Mouse (Mus musculus) forebrain, embryonic 16.5 days (tissue): ENCODE results near the gene Rhbdd2. TPM values are rescaled to one million over a fixed set of nuclear protein-coding genes. Genes with fewer than 3 reads are reported as not detected.
"Not testable (repeated sequence)": the region's sequence is repeated elsewhere in the genome, so short reads cannot be mapped to it uniquely, and the experiment has no call there.

Experiments
- ATAC-seq: fragments of 200-750 bp; cut with Nextera tagmentation; 2 replicates; pipeline ENCODE4 v1.8.0; 2017; ENCODE audit warnings: mild to moderate bottlenecking, moderate library complexity
- H3K27ac ChIP-seq: fragments of 300-500 bp; sonication (generic); 2 replicates; pipeline ENCODE4 v1.5.1; 2014; ENCODE audit warnings: low read length, control low read depth
- H3K27me3 ChIP-seq: fragments of 300-500 bp; sonication (generic); replicated peaks from 2 replicates; pipeline ENCODE4 v1.6.1; 2014; ENCODE audit warnings: low read length; ENCODE audit not compliant: control insufficient read depth, insufficient read depth
- H3K36me3 ChIP-seq: fragments of 300-500 bp; sonication (generic); 2 replicates; pipeline ENCODE4 v1.6.1; 2014; ENCODE audit not compliant: control insufficient read depth, insufficient read depth
- H3K4me1 ChIP-seq: fragments of 300-500 bp; sonication (generic); replicated peaks from 2 replicates; pipeline ENCODE4 v1.6.1; 2014; ENCODE audit warnings: low read length; ENCODE audit not compliant: control insufficient read depth, insufficient read depth
- H3K4me2 ChIP-seq: fragments of 300-500 bp; sonication (generic); 2 replicates; pipeline ENCODE4 v1.6.1; 2014; ENCODE audit warnings: mild to moderate bottlenecking, low read length, control low read depth
- H3K4me3 ChIP-seq: fragments of 300-500 bp; sonication (generic); replicated peaks from 2 replicates; pipeline ENCODE4 v1.5.1; 2014; ENCODE audit warnings: mild to moderate bottlenecking, low read length, control low read depth
- H3K9ac ChIP-seq: fragments of 300-500 bp; sonication (generic); replicated peaks from 2 replicates; pipeline ENCODE4 v1.6.1; 2014; ENCODE audit warnings: low read depth, low read length, control low read depth
- H3K9me3 ChIP-seq: fragments of 300-500 bp; sonication (generic); 2 replicates; pipeline ENCODE4 v1.6.1; 2016; ENCODE audit warnings: low read length; ENCODE audit not compliant: control insufficient read depth
- WGBS: fragments of 180-500 bp; shearing (Covaris S2); extraction: QIAGEN DNeasy Blood & Tissue Kit; methylation state at CpG from one replicate; pipeline ENCODE4 v1.1.7; 2014; 5-methylcytosine and 5-hydroxymethylcytosine counted together
- polyA plus RNA-seq: library from polyadenylated mRNA; unstranded; fragments of >200 nt; fragmentation: Nextera tagmentation; extraction: Ambion mirVana; gene quantifications from 2 replicates; pipeline ENCODE4 v1.2.1, GENCODE M21; 2015

Gene Rhbdd2
- 60.3 and 72.2 TPM in 2 replicates for polyA plus RNA-seq

GRCm38 (mm10) chr5:135632117-135632796 lies at the start of gene Rhbdd2:
Gene Rhbdd2, plus strand, starts transcription at chr5:135632618.
- Histone ChIP-seq H3K4me1 (peaks cover 12% of the 10 kb centered on the region), H3K27ac (peak within 1 kb of the TSS; percentile 88), H3K4me2 (peak within 1 kb of the TSS; percentile 71), H3K36me3 (peaks cover 9% of the 10 kb centered on the region; the same call in 1 of the 2 replicates), H3K27me3 (no peaks in the 10 kb centered on the region), H3K4me3 (peak within 1 kb of the TSS; percentile 93), H3K9me3 (no peaks in the 10 kb centered on the region), H3K9ac (peak within 1 kb of the TSS; percentile 80)
- ATAC-seq: peak; percentile 99
- WGBS: 16% methylated on average over 19 of the region's 30 CpGs

- no peak for ATAC-seq
- Histone ChIP-seq H3K4me2 (no peak overlapping the region), H3K4me1 (no peaks in the 10 kb centered on the region), H3K27ac (no peak overlapping the region), H3K9ac (no peak overlapping the region), H3K9me3 (peaks cover 2% of the 10 kb centered on the region; the same call in 1 of the 2 replicates), H3K36me3 (no peaks in the 10 kb centered on the region), H3K4me3 (no peak overlapping the region), H3K27me3 (no peaks in the 10 kb centered on the region)
- 92% methylated on average over 8 of the region's 8 CpGs for WGBS
Observed at GRCm38 (mm10) chr5:135585691-135586090, 46.7 kb upstream of the Rhbdd2 start.

- H3K4me2 ChIP-seq: no peak overlapping the region
- no peaks in the 10 kb centered on the region for H3K4me1 ChIP-seq
- ATAC-seq: no peak
- H3K9ac ChIP-seq: no peak overlapping the region
- no peaks in the 10 kb centered on the region for H3K27me3 ChIP-seq
- 89% methylated on average over 4 of the region's 4 CpGs for WGBS
- no peak overlapping the region for H3K27ac ChIP-seq
- H3K9me3 ChIP-seq: peaks cover 5% of the 10 kb centered on the region; the same call in 1 of the 2 replicates
- H3K4me3 ChIP-seq: no peak overlapping the region
- H3K36me3 ChIP-seq: no peaks in the 10 kb centered on the region
Observed at GRCm38 (mm10) chr5:135587764-135588163, 44.7 kb upstream of the Rhbdd2 start.

- no peaks in the 10 kb centered on the region for H3K4me1 ChIP-seq
- H3K9me3 ChIP-seq: peaks cover 5% of the 10 kb centered on the region; the same call in 1 of the 2 replicates
- ATAC-seq: no peak
- H3K4me3 ChIP-seq: no peak overlapping the region
- H3K4me2 ChIP-seq: no peak overlapping the region
- no peaks in the 10 kb centered on the region for H3K36me3 ChIP-seq
- H3K27ac ChIP-seq: no peak overlapping the region
- WGBS: 82% methylated on average over 12 of the region's 12 CpGs
- no peak overlapping the region for H3K9ac ChIP-seq
- H3K27me3 ChIP-seq: no peaks in the 10 kb centered on the region
Observed at GRCm38 (mm10) chr5:135589996-135590784, 42.2 kb upstream of the Rhbdd2 start.

- not testable (repeated sequence) for H3K27me3 ChIP-seq, H3K4me1 ChIP-seq, H3K9ac ChIP-seq, H3K36me3 ChIP-seq, H3K27ac ChIP-seq, ATAC-seq, H3K4me2 ChIP-seq, H3K9me3 ChIP-seq, H3K4me3 ChIP-seq
- WGBS: no CpG with 5 or more reads among the region's 1 CpGs
Observed at GRCm38 (mm10) chr5:135604643-135605042, 27.8 kb upstream of the Rhbdd2 start.

- ATAC-seq, H3K4me1 ChIP-seq, H3K36me3 ChIP-seq: not testable (repeated sequence)
Observed at GRCm38 (mm10) chr5:135606717-135607116, 25.7 kb upstream of the Rhbdd2 start.

GRCm38 (mm10) chr5:135607581-135607980 lies 24.8 kb upstream of the Rhbdd2 start:
- Histone ChIP-seq H3K4me2 (no peak overlapping the region), H3K36me3 (no peaks in the 10 kb centered on the region), H3K27ac (no peak overlapping the region), H3K4me3 (no peak overlapping the region), H3K27me3 (no peaks in the 10 kb centered on the region), H3K9ac (no peak overlapping the region), H3K9me3 (peaks cover 3% of the 10 kb centered on the region; the same call in 1 of the 2 replicates), H3K4me1 (no peaks in the 10 kb centered on the region)
- no peak for ATAC-seq
- 38% methylated on average over 1 of the region's 1 CpGs for WGBS

More at GRCm38 (mm10) chr5:135606717-135607116, 25.7 kb upstream of the Rhbdd2 start:
- not testable (repeated sequence) for H3K4me2 ChIP-seq, H3K9me3 ChIP-seq, H3K9ac ChIP-seq, H3K27ac ChIP-seq, H3K4me3 ChIP-seq, H3K27me3 ChIP-seq
- no CpG with 5 or more reads among the region's 1 CpGs for WGBS

- H3K27ac ChIP-seq: no peak overlapping the region
- no peak overlapping the region for H3K9ac ChIP-seq
- no peak overlapping the region for H3K4me2 ChIP-seq
- H3K27me3 ChIP-seq: no peaks in the 10 kb centered on the region
- 78% methylated on average over 4 of the region's 4 CpGs for WGBS
- H3K4me3 ChIP-seq: no peak overlapping the region
- ATAC-seq: no peak
- H3K9me3 ChIP-seq: no peaks in the 10 kb centered on the region; the same call in 1 of the 2 replicates
- H3K4me1 ChIP-seq: no peaks in the 10 kb centered on the region
- H3K36me3 ChIP-seq: no peaks in the 10 kb centered on the region
Observed at GRCm38 (mm10) chr5:135609794-135610193, 22.6 kb upstream of the Rhbdd2 start.

- H3K27ac ChIP-seq, H3K9me3 ChIP-seq, ATAC-seq, H3K4me1 ChIP-seq, H3K36me3 ChIP-seq, H3K27me3 ChIP-seq, H3K9ac ChIP-seq, H3K4me3 ChIP-seq, H3K4me2 ChIP-seq: not testable (repeated sequence)
- 88% methylated on average over 10 of the region's 10 CpGs for WGBS
Observed at GRCm38 (mm10) chr5:135619741-135620140, 12.7 kb upstream of the Rhbdd2 start.
